Mouse (Mus musculus) granulocyte monocyte progenitor cell, adult 5-6 weeks (primary cell): ENCODE results near the gene Cirbp. TPM values are rescaled to one million over a fixed set of nuclear protein-coding genes. Genes with fewer than 3 reads are reported as not detected.

ENCODE experiments used
- ATAC-seq: replicated peaks from 2 replicates; pipeline ENCODE4 v1.8.0; 2016; ENCODE audit warnings: mild to moderate bottlenecking, moderate TSS enrichment, inconsistent platforms; ENCODE audit not compliant: poor library complexity, severe bottlenecking
- total RNA-seq, 2 experiments: library from RNA; stranded (forward) in 1 of 2; stranded (reverse) in 1 of 2; fragments of 200-712, 200-1000 nt in 1 of 2; fragments of >200 nt in 1 of 2; fragmentation: Nextera tagmentation in 1 of 2; gene quantifications; 2 replicates each; pipeline ENCODE4 v1.2.3; 2014 to 2017

The Cirbp gene
- total RNA-seq, 2 experiments from 2014 or later = 25.3 to 40.7 TPM

DNA sequence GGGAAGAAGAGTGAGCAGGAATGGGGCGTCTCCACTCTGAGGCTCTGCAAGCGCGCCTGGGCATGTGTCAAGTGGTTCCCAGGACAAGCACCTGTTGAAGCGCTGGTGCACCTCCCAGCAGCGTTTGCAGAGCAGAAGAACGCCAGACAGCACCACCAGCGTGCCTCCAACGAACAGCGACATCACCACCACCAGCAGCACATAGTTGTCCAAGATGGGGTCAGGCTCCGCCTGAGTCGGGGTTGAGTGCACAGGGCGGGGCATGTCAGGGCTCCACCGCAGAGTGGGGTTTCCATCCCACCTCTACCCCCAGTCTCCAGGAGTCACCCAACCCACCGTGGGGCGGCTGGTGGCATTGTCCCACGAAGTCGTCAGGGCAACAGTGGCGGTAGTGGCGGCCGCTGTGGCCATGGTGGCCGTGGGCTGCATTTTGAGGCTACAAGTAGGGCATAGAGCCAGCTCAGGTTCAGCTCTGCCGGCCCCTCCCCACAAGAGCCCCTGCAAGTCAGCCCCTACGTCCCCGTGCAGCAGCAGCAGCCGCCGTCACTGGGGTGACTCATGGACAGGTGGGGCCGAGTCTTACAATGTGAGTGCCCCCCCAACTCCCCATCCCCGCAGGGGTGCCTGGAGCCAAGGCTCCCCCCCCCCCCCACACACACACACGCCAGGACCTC is 28.7 kb upstream of the Cirbp start:
- ATAC-seq = no peak

DNA sequence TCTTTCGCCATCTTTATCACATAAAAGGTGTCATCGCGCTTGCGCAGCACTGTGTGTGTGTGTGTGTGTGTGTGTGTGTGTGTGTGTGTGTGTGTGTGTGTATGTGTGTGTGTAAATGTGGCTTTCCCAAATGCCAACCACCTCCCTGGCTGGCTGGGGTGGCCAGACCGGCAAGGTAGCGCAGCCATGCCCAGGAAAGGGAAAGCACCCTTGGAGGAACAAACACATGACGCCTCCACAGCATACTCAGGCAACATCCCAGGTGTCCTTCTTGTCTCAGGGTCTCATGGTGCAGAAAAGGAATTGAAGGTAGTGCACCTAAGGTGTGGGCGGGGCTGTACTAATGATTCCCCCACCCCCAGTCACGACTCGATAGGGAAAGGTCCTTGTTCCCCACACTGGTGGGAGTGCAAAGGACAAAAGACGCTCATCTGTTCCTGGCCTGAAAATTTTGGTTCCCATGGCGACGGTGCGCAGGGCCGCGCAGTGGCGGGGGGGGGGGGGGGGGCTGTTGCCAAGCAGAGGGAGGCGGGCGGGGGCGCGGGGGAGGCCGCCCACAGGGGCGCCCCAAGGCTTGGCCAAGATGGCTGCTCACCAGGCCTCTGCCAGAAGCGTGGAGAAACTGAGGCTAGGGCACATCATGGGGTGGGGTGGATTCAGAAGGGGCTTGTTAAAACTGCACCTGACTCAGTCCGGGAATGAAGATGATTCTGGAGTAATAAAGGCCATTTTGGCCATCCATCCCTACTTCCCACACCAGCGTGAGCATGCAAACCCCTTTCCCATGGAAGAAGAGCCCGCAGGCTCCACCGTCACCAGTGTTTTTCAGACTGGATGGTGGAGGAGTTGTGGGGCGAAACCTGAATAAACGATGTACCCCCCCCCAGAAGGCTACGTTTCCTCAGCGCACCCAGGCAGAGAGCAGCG is 27.9 kb upstream of the Cirbp start:
- no peak for ATAC-seq

DNA sequence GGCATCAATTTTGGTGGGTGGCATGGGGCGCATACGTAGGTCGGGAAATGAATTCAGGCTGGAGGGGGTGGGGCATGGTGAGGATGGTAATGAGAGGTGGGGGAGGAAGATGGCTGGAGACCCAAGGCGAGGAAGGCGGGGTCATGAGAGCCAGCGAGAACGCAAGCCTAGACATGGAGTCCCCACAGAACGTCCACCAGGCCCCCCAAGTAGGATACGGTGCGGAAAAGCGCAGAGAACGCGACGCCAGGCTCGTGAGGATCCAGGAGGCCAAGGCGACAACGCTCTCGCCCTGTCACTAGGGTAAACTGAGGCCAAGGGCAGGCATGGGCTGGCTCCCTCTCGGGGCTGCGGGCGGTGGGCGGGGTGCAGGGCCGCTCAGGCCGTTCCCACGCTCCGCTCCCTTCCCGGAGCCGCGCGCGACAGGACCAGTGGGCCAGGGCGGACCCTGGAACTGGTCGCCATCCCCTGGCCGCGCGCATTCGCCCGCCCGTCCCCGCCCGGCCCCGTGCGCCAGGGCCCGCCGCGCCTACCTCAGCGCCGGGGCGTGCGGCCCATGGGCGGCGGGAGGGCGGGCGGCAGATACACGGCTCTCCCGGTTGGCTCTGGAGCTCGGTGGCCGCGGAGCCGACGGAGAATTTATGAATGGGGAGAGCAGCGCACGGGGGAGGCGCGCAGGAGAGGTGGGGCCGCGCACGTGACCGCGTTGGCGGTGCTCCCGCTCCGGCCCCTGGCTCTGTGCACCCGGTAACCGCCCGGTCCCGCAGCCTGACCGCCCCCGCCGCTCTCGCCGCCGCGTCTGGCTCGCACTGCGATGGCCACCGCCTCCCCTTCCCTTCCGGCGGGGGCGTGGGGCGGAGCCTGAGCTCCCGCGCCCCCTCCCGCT is 27.0 kb upstream of the Cirbp start, which contains the start of gene Atp5d:
TSS of gene Atp5d (plus strand) at position 80 of the 886 bp plus-strand sequence.
- 0 out of 2 replicates have a peak, but pooled peaks have one; percentile 3 for ATAC-seq

DNA sequence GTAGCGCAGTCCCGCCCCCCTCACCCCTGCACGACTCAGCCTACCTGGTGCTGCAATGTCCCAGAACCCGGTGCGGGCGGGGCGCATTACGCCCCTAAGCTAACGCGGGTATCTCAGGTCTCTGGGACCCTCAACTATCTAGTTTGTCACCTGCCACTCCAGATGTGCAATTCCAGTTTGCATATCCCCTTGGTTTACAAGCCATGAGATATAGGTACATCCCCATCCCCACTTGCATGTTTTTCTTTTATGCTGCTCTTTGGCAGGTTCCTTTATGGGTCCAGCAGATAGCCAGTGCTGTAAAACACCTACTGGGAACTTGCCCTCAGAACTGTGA is 26.4 kb upstream of the Cirbp start:
- no peak; the same call in 1 of the 2 replicates for ATAC-seq

DNA sequence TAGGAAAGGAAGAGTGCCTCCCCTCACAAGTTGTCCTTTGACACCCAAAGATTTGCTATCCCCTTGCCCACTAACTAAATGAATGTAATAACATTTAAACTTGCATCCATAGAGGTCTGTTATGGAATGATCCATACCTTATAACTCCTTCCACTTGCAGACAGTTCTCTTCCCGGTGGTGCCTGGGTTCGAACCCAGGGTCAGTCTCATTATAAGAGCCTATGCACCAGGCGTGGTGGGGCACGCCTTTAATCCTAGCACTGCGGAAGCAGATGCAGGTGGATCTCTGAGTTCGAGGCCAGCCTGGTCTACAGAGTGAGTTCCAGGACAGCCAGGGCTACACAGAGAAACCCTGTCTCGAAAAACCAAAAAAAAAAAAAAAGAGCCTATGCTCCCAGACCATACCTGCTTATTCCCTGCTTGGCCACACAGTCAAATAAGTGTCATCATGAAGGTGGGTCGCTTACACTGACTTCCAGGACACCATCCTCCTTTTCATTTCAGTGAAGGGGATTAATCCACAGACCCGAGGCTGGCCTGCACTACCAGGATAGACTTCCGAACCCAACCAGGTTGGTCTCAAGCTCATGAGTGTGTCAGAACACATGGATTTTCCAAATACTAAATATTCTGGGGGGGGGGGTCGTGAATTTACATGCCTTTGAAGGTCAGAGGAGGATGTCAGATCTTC is 25.7 kb upstream of the Cirbp start:
- no peak for ATAC-seq

DNA sequence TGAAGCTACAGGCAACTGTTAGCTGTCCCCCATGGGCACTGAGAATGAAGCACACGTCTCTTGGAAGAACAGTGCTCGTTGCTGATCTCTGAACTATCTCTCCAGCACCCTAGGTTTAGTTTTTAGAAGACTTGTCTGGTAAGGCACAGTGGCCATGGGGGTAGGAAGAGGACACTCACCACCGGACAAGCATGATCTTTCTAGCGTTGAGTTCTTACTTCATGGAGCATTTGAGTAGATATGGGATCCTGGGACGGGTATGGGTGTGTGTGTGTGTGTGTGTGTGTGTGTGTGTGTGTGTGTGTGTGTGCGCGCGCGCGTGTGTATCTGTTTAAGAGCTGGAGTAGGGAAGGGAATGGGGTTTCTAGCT is 25.1 kb upstream of the Cirbp start, which contains the start of gene Cbarp:
TSS of gene Cbarp (minus strand) at position 170 of the 370 bp plus-strand sequence.
- ATAC-seq = no peak

DNA sequence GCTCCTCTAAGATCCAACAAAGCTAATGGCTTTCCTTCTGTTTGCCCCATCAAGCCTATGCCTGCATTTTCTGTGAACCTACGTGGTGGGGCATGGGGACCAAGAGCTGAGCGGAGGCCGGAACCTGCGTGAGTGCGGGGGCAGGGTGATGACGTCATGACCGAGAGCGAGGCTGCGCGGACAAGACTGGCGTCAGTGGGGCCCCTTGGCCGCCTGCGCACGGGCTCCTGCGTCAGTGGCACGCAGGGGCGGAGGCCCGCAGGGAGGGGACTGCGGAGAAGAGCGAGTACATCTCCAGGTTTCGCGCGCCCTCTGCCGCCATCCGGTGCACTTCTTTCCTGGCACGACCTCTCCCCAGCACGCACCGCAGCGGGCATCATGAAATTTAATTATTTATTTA is 24.5 kb upstream of the Cirbp start:
- ATAC-seq = peak; percentile 76

DNA sequence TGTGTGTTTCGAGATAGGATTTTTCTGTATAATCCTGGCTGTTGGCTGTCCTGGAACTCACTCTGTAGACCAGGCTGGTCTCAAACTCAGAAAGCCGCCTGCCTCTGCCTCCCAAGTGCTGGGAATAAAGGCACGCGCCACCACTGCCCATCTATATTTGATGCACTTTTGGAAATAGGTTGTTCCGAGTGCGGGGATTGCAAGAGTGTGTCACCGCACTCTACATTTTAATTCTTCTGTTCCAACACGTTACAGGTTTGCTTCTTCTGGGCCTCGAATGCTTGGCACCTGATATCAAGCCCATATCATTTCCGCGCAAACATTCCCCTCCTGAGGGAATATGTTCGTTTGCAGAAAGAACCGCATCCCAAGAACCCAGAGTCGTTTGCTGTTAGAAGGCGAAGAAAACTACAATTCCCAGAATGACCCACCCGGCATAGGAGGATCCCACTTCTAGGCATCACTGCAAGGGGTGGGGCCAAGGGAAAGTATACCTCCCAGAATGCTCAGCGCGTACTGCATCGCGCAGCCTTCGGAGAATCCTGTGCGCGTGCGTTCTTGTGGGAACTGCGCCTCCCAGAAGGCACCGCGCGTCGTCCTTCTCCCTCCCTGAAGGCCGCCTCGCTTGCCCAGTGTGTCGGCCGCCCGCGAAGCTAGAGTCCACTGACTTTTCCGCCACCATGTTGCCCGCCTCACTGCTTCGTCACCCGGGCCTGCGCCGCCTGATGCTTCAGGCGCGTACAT is 23.8 kb upstream of the Cirbp start:
- ATAC-seq = peak; percentile 70

DNA sequence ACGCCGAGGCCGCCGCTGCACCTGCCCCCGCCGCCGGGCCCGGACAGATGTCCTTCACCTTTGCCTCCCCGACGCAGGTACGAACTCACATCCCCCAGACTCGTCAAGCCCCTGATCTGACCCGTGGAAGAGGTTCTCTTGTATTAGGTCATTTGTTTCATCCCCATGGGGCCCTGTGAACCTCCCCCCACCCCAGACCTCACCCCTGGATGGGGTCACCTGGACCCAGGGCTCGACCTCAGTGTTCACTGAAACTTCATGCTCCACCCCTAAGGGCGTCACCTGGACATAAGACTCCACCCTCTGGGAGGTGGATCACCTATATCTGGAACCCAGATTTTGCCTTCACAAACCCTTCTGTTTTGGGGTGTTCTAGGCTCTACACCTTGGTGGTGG is 23.3 kb upstream of the Cirbp start:
- ATAC-seq = no peak

DNA sequence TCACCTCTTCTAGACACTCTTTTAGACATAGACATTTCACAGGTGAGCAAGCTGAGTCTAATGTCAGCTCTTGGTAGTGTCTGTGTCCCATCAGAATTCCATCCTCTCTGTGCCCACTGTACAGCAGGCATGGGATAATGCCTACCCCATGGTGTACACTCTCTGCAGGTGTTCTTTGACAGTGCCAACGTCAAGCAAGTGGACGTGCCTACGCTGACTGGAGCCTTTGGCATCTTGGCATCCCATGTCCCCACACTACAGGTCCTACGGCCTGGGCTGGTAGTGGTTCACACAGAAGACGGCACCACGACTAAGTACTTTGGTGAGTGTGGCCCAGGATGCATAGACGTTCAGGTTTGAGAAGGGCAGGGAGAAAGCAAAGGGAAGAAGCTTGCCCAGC is 22.1 kb upstream of the Cirbp start:
- no peak for ATAC-seq

DNA sequence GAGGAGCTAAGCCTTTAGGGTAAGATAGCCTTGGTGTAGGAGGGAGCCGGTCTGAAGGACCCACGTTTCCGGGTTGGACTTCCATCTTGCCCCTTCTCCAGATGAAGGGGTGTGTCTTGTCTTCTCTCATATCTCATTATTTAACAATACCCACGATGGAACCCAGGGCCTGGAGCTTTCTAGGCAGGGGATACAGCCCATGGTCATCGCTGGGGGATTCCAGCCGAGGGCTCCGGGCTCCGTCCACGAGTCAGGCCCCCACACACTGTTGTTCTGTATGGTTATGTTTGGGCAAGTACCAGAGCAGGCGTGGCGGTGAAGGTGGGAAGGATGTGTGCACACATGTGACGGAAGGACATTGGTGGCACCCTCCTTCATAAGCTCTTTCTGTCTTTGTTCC is 21.6 kb upstream of the Cirbp start:
- no peak for ATAC-seq

DNA sequence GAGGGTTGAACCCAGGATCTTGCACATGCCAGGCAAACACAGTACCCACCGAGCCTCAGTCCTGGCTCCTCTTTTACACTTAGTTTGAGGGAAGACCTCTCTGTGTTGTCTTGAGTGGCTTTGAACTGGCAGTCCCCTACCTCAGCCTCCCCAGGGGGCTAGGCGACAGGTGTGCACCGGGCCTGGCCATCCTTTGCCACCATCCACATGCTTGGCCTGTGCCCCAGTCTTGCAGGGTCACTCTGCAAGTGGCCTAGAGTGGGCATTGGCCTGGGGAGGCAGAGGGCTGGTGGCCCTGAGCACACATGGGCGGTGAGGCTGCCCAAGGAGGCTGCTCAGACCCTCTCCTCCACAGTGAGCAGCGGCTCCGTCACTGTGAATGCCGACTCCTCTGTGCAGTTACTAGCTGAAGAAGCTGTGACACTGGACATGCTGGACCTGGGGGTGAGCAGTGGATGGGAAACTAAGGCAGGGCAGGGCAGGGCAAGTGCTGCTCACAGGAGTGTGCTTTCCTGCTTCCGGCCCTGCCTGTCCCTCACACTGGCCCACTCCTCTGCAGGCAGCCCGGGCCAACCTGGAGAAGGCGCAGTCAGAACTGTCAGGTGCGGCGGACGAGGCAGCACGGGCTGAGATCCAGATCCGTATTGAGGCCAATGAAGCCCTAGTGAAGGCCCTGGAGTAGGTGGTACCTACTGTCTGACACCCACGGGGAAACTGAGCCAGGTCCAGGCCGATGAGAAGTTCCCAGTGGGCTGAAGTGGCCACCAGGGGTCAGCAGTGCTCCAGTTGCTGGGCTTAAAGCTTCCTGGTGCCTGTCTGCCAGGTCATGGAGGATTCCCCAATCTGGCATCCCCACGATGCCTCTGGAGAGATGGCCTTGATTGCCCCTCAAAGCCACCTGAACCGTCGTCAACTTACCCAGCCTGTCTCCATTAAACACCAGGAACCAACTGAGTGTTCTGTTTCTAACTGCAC is 20.6 kb upstream of the Cirbp start:
- no peak for ATAC-seq

DNA sequence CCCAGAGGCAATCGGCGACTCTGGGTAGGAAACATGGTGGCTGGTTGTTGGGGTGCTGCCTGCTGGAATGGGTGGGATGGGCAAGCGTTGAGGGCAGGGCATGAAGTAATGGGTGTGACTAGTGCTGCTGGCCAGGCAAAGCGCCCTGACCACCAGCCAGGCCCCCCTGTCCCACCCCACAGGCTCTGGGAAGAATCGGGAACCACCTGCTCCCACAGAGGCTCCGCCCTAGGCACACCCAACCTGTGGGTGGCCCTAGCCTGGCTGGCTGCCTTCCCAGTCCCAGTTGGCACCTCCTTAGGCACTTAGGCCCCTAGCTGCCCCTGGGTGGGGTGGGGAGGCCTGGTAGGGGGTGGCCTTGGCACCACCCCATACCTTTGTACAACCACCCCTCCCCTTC is 19.9 kb upstream of the Cirbp start:
- ATAC-seq = no peak

DNA sequence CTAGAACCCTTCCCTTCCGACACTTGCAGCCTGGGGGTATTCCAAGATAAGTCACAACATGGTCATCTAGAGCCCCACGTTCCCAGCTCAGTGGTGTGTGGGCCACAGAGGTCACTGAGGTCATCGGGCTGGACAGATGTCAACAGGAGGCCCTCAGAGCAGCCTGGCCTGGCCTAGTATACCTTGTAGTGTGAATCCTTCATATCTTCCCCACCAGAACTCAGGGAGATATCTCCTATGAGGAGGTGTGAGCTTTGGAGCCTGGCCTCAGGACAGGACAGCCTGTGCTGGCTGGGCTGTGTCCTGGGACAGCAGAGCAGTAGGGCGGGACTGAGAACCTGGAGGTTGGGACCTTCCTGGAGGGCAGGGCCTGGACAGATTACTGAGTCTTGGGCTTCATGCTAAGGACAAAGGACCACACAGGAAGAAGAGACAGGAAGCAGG is 19.2 kb upstream of the Cirbp start:
- ATAC-seq = no peak

DNA sequence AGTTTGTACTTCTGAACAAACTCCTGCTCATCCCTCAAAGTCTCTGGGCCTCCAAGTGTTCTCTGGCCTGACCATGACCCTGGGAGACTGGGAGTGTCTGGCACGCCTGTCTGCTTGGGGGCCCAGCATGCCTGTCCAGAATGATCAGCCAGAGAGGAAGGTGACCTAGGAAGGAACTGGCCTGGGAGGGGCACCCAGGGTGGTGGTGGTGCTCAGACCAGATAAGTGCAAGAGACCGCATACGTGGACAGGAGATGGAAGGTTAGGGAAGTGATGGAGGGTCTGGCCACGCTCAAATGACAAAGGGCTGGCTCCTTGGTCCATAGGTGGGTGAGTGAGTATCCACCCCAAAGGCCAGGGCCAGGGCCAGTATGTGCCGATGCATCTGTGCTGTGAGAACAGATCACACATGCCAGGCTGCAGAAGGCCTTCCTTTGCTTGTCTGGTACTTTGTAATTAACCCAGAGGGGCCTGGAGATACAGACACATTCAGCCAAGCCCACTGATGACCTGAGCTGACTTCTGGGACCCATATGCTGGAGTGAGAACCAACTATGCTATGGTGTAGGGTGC is 18.6 kb upstream of the Cirbp start:
- no peak for ATAC-seq

DNA sequence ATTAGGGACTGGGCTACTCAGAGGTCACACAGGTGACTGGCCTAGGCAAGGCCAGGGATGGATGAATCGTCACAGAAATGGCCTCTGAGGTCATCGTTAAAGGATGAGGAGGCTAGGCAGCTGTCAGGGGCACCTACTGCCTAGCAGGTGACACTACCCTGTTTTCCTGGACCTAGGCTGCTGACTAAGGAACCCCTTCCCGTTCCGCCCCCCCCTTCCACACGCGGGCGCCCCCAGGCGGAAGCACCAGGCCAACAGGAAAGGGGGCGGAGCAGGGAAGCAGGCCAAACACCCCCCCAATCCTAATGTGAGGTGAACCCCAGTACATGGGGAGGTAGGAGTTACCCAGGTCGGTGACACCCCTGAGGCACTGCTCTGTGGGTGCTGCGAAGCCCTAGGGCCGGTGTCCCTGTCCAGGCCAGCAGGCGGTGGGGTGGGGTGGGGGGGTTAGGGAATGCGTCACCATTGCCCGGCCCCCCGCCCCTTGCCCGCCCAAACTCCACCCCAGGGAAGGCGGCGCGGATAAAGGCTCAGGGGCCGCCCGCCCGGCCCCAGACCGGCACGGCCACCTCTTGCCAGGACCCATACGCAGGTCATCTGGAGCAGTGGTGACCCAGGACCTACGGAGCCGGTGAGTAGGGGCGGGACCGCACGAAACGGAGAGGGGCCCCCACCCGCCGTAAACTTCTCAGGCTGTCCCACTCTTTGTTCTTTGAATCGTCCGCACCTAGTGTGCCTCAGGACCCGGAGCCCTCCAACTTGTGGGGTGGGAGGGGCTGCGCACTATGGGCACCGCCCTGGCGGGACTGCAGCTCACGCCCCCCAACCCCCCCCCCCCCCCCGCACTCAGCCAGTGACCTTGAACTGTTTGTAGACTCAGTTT is 17.8 kb upstream of the Cirbp start, which contains the start of gene Midn:
TSS of gene Midn (plus strand) at position 554 of the 883 bp plus-strand sequence.
- ATAC-seq = peak; percentile 21
